Mouse (Mus musculus) ES-CJ7 (cell line): ENCODE measurements around the gene Mettl13.

ENCODE experiments used
- DNase-seq: peaks from one replicate; pipeline ENCODE4 v3.0.0; 2011; ENCODE audit warnings: low read depth, low spot score

The Mettl13 gene

DNA sequence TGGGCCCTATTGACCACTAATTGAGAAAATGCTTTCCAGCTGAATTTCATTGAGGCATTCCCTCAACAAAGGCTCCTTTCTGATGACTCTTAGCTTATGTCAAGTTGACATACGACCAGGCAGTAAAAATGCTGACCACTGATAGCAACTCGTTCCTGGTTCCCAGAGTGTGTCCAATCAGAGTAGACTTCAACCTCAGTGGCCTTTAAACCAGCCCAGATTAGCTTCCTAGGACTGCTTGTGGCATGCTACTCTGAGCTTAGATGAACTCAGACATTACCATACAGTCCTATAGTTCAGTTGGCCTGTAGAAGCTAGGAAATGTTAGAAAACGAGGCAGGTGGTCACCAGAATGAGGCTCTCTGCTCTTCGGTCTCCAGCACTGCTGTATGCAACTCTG, 16.0 kb downstream of the Mettl13 start:
- no peak for DNase-seq

DNA sequence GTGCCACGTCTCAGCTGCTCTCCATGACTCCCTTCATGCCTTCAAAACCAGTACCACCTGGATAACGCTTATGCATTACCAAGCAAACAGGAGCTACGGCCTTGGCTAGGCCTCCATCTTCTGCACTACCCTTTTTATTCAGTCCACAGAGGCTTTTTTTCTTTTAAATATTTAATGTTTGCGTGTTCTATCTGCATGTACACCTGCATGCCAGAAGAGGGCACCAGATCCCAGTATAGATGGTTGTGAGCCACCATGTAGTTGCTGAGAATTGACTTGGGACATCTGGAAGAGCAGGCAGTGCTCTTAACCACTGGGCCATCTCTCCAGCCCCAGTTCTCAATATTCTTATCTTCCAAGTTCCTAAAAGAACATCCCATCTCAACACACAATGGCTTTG, 16.8 kb downstream of the Mettl13 start:
- no peak for DNase-seq

DNA sequence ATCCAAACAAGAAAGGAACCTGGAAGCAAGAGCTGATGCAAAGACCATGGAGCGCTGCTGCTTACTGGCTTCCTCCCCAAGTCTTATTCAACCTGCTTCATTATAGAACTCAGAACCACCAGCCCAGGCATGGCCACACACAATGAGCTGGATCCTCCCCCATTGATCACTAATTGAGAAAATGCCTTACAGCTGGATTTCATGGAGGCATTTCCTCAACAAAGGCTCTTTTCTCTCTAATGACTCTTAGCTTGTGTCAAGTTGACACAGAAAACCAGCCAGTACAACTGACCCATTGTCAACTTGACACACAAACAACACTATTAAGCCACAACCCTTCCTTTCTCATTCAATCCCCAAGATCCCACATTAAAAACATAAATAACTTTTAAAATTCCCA, 17.7 kb downstream of the Mettl13 start:
- DNase-seq, result no peak

DNA sequence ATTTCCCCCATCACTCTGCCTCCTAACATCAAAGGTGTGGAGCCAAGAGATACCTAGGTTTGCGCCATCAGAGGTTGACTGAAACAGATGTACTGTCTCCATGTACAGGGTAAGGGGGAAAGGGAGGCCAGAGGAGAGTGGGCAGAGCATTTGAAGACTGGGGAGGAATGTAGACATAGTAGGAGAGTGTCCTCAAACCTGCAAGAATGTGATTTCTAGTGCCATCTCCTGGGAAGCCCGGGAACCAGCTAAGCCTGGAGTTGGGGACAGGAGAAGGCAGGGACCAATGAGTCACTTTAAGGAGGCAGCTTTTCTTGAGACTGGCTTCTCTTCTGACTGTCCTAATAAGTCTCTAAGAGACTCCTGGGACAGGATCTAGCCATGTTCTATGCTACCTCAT, 18.7 kb downstream of the Mettl13 start:
- peak; percentile 32 for DNase-seq

DNA sequence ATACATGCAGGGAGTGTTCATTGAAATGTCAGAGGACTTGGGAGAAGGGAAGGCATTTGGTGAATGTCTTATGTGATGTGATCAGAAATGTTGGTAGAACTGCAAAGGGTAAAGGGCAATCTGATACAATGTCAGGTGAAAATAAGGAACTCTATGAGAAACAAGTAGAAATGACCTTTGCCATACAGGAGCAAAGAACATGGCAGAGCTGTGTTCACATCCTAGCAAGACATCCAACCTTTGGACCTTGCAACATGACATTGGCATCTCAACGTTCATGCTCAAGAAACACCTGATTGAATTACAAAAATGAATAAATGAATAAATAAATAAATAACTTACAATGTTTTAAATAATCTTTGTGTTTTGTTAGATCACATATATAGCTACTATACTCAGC, 33.2 kb downstream of the Mettl13 start:
- DNase-seq, result no peak

DNA sequence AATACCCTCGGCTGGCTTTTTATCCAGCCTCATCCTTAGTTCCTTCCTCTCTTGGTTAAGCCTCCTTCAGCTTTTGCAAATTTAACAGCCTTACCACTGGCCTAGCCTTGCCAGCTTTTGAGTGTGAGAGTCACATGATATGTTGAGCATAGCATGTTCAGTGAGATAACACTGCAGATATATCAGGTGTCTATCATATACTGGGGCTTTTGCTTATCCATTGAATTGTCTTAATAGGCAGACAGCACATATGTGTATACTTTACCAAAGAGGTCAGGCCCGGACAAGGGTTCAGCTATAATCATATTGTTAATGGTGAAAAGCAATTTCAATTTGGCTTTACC, 38.4 kb downstream of the Mettl13 start:
- no peak for DNase-seq

DNA sequence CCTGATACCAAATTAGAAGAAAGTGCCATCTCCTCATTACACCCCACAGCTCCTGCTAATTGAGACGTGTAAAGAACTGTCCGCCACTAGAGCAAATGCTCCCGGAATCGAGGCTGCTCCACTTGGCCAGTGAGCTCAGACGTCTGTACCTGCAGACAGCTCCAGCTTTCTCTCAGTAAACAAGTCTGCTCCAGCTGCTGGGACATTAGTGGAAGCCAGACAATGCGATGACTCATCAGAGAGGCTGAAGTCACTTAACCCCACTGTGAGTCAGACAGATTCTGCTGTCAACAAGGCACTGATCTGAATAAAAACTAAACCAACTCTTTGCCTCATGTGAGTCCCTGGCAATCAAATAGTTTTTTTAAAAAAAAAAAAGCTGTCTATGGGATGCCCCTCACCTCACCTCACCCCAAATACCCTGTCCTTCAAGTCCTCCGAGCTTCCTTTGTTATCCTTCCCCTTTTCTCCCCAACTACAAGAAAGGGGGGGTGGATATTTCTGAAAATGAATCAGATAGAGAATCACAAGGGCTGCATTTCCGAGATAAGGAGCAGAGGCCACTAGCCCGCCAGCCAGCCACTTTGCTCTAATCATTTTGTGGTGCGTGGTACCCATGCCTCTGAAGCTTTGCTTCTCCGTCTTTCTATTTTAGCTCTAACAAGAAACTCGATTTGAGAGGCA, 38.9 kb downstream of the Mettl13 start:
- DNase-seq, result no peak

DNA sequence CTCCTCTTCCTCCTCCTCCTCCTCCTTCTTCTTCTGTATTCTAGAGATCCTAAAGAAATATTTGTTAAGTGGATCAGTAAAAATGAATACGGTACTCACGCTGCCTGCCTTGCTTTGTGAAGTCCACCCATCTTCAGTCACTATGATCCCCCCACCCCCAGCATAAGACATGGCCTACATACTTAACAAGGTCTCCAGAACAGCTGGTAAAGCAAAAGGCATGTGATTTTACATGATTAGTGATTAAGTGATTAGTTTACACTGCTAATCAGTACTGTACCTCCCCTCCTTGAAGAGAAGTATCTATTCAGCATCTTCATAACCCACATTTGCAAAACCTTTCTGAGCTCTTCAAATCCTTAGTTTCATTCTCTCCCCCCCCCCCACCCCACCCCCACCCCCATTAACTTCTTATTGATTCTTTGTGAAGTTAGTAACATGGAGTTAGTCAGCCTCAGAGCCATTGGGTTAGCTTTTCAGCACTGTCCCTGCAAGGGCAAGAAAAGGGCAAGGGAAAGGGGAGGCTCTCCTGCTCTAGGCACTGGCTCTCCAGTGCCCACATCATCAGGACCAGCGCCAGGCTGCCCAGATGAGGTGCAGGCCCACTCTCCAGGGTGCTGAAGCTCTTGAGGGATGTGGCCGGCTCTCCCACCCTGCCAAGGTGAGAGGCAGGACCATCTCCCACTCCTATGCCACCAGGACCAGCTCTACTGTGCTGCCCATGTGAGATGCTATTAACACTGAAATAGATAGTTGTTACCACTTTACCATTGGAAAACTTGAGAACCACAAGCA, 39.9 kb downstream of the Mettl13 start:
- no peak for DNase-seq

DNA sequence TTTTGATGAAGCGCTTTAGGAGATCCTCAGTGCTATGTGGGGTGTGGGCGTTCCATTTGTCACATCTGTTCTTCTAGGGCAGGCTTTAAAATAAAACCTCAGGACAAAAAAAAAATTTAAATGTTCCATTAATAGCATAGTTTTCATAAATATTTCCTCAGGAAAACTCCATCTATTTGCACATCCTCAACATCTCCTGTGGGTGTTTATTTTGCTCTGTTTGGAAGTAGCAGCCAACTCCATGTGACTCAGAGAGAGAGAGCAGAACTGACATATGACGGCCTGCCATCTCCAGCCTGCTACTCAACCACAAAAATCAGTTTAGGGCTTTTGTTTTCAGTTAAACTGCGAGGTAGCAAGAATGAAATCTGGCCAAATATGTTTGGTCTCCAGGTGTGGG, 41.8 kb downstream of the Mettl13 start:
- DNase-seq, result no peak

DNA sequence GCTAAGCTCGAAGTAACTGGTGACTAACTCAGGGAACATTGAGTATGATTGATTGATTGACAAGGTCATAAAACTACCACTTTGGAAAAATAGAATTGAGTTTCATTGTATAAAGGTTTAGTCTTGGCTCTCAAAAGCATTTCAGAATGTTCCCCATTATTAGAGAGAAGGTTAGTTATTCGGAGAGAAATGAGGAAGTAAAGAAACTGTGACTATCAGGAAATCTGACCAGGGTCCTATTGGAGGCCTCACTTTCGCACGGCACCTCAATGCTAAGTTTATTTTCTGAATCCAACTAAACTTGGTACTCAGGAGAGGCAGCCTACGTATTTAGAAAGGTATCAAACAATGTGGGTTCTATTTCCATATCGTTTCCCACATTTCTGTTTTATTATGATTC, 42.7 kb downstream of the Mettl13 start:
- no peak for DNase-seq
